Mouse (Mus musculus) limb, embryonic 14.5 days (tissue): ENCODE results near the gene Trak1. TPM values are rescaled to one million over a fixed set of nuclear protein-coding genes. Genes with fewer than 3 reads are reported as not detected.

ENCODE experiments used
- ATAC-seq: fragments of 200-750 bp; cut with Nextera tagmentation; 2 replicates; pipeline ENCODE4 v1.8.0; 2017; ENCODE audit warnings: low read depth, moderate number of reproducible peaks, moderate TSS enrichment; ENCODE audit not compliant: low FRiP score
- DNase-seq: peaks from one replicate; pipeline ENCODE4 v3.0.0-alpha.2; 2015; ENCODE audit warnings: low spot score
- H3K27ac ChIP-seq: fragments of 300-500 bp; sonication (generic); replicated peaks from 2 replicates; pipeline ENCODE4 v1.5.1; 2014; ENCODE audit warnings: low read depth, mild to moderate bottlenecking, low read length, moderate library complexity, mixed read lengths
- H3K27me3 ChIP-seq: fragments of 300-500 bp; sonication (generic); 2 replicates; pipeline ENCODE4 v1.6.1; 2014; ENCODE audit warnings: low read length, mixed read lengths; ENCODE audit not compliant: control insufficient read depth, insufficient read depth
- H3K36me3 ChIP-seq: fragments of 300-500 bp; sonication (generic); 2 replicates; pipeline ENCODE4 v1.6.1; 2014; ENCODE audit warnings: mild to moderate bottlenecking, low read length, moderate library complexity, mixed read lengths; ENCODE audit not compliant: control insufficient read depth, insufficient read depth
- H3K4me1 ChIP-seq: fragments of 300-500 bp; sonication (generic); 2 replicates; pipeline ENCODE4 v1.6.1; 2014; ENCODE audit warnings: antibody characterized with exemption, low read length, mixed read lengths; ENCODE audit not compliant: control insufficient read depth, insufficient read depth
- H3K4me2 ChIP-seq: fragments of 300-500 bp; sonication (generic); replicated peaks from 2 replicates; pipeline ENCODE4 v1.6.1; 2014; ENCODE audit warnings: low read depth, mild to moderate bottlenecking, low read length, moderate library complexity; ENCODE audit not compliant: severe bottlenecking
- H3K4me3 ChIP-seq: fragments of 300-500 bp; sonication (generic); replicated peaks from 2 replicates; pipeline ENCODE4 v1.5.1; 2014; ENCODE audit warnings: low read length
- H3K9ac ChIP-seq: fragments of 300-500 bp; sonication (generic); 2 replicates; pipeline ENCODE4 v1.6.1; 2014; ENCODE audit warnings: mild to moderate bottlenecking, low read depth, low read length, moderate library complexity; ENCODE audit not compliant: severe bottlenecking
- H3K9me3 ChIP-seq: fragments of 300-500 bp; sonication (generic); 2 replicates; pipeline ENCODE4 v1.6.1; 2016; ENCODE audit warnings: low read length; ENCODE audit not compliant: control insufficient read depth
- POLR2A ChIP-seq: fragments of 200-500 bp; IDR thresholded peaks from 2 replicates; pipeline ENCODE4 v1.8.0; 2012; ENCODE audit warnings: inconsistent platforms, mild to moderate bottlenecking, moderate library complexity, borderline replicate concordance; ENCODE audit not compliant: insufficient read depth, insufficient read length; ENCODE audit errors: extremely low read depth
- WGBS: fragments of 180-500 bp; shearing (Covaris S2); extraction: QIAGEN DNeasy Blood & Tissue Kit; methylation state at CpG from one replicate; pipeline ENCODE4 v1.1.7; 2014; 5-methylcytosine and 5-hydroxymethylcytosine counted together
- polyA plus RNA-seq, 2 experiments: library from polyadenylated mRNA; depleted of rRNA in 1 of 2; stranded (reverse) in 1 of 2; unstranded in 1 of 2; fragments of >200 nt; fragmentation: Nextera tagmentation in 1 of 2; extraction: Ambion mirVana in 1 of 2; gene quantifications; 2 replicates each; pipeline versions ENCODE4 v1.2.1 to v1.2.3; 2012 to 2014

Gene Trak1
- 31.2 and 37.5 TPM in 2 replicates for polyA plus RNA-seq (2012; rRNA removed)
- polyA plus RNA-seq (2014; fragmentation: Nextera tagmentation; extraction: Ambion mirVana) = 20.0 and 20.8 TPM in 2 replicates

DNA sequence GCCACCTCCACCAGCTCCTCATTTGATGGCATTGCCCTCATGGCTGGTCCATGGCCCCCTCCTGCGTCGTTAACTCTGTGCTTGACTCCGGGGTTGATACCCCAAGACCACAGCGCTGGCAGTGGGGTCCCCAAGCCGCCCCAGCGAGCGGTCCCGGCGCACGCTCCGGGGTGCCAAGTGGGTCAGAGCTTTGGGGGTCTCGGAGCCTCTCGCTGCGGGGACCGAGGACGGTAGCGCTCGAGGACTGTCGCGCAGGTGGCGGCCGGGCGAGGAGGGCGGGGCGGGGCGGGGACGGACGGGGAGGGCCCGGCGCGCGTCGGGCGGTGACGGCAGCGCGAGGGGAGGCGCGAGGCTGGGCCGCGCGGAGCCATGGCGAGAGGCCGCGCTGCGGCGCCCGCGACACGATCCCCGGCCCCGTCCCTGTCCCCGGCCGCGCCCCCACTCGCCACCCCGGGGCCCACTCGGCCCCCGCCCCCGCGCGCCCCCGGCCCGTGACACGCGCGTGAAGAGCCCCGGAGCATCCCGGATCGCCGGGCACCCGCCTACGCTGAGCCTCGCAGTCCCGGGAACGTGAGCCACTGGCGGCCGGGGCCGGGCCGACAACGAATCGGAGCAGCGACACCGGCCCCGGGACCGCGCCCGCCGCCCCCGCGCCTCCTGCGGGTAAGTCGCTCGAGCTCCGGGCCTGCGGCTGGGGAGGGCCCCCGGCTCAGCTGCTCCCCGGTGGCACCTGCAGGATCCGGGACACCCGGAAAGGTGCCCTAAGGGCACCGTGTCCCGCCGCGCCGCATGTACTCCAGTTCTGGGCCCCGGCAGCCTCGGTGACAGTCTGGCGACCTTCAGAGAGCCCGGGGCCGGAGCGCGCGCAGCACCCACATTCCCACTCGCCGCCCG, at the start of gene Trak1:
Gene Trak1 (plus strand): TSS at position 332 of the 894 bp plus-strand sequence.
- Histone ChIP-seq H3K27ac (peak within 1 kb of the TSS; percentile 38; the same call in 1 of the 2 replicates), H3K4me1 (peaks cover 21% of the 10 kb centered on the region), H3K4me2 (peak within 1 kb of the TSS; percentile 87), H3K4me3 (peak within 1 kb of the TSS; percentile 89), H3K27me3 (no peaks in the 10 kb centered on the region), H3K9ac (peak within 1 kb of the TSS; percentile 88), H3K9me3 (no peaks in the 10 kb centered on the region), H3K36me3 (0 out of 2 replicates have a peak, but pooled peaks cover 4% of the 10 kb centered on the region)
- no peak for TF ChIP-seq POLR2A
- WGBS = 4% methylated on average over 65 of the region's 116 CpGs
- peak; percentile 81 for ATAC-seq
- peak; percentile 55 for DNase-seq

DNA sequence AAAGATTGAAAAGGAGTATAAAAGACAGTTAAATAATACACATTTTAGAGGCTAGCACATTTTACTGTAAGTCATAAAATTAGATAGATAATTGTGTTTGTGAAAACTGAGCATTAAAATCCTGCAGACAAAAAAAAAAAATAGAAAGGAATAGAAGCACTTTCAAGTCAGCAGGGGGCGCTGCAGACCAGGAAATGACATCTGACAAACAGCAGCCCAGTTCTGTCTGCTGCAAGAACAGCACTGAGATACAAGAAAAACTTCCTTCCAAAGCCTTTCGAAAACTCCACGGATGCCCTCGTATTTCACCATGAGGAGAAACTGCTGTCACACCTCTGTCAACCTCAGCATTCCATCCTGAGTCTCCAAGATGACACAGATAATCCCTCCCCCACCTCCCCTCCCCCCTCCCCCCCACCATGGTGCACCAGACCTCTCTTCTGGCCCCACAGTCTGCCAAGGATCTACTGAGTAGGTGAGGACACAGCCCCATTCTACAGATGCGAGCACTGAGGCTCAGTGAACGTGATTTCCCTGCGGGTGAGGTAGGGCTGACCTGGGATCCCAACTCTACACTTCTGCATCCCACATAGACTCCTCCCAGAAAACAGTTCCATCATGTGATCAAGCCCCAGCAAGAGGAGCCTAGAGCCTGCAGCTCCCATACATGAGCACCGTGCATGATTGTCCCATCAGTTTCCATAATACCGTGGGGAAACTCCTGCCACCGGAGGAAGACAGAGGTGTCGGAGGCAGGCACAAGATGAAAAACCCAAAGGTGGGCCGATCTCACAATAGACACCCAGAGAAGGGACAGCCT, 49.1 kb upstream of the Trak1 start:
- Histone ChIP-seq H3K4me2 (no peak overlapping the region), H3K9ac (no peak overlapping the region), H3K4me3 (no peak overlapping the region), H3K36me3 (0 out of 2 replicates have a peak, but pooled peaks cover 2% of the 10 kb centered on the region), H3K27ac (no peak overlapping the region), H3K9me3 (no peaks in the 10 kb centered on the region), H3K4me1 (no peaks in the 10 kb centered on the region), H3K27me3 (no peaks in the 10 kb centered on the region)
- peak; percentile 42; the same call in 1 of the 2 replicates for ATAC-seq
- no peak for TF ChIP-seq POLR2A
- peak; percentile 77 for DNase-seq
- 64% methylated on average over 12 of the region's 12 CpGs for WGBS

DNA sequence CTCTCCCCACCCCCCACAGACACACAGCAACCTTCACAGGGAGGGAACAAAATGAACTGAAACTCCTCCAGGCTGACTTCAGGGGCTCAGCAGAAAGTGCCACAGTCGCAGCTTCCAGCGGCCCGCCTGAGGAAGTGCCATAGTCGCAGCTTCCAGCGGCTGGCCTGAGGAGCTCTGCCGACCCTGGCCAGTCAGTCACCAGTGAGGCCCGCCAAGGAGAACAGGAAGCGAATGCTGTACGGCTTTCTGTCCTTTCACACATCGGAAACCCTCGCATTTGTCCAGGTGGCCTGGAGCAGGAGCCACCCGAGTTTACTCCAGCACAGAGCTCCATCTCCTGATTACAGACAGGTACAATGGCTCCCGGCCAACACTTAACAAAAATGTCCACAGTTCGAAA, 47.5 kb upstream of the Trak1 start:
- 0 out of 2 replicates have a peak, but pooled peaks cover 2% of the 10 kb centered on the region for H3K36me3 ChIP-seq
- no peak for DNase-seq
- H3K27ac ChIP-seq = no peak overlapping the region
- H3K27me3 ChIP-seq = no peaks in the 10 kb centered on the region
- no peak overlapping the region for H3K9ac ChIP-seq
- H3K4me3 ChIP-seq = no peak overlapping the region
- no peaks in the 10 kb centered on the region for H3K4me1 ChIP-seq
- no peak for TF ChIP-seq POLR2A
- no peak overlapping the region for H3K4me2 ChIP-seq
- no peaks in the 10 kb centered on the region for H3K9me3 ChIP-seq
- no peak for ATAC-seq
- 47% methylated on average over 14 of the region's 14 CpGs for WGBS

DNA sequence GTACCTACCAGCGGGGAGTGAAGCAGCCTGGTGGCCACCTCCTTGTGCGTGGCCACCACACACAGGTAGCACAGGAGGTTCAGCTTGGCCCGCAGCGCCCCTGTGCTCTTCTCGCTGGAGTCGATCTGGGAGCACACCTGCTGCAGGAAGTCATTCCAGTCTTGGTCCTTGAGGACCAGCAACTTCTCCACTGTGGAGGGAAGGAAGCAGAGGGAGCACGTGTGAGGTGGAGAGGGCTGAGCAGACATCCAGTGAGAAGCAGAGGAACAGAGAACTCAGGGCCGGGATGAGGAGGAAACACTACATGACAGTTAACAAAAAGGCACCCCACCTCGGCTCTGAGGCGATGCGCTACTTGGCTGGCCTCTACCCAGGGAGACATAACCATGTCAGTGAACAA, 46.4 kb upstream of the Trak1 start:
- no peaks in the 10 kb centered on the region for H3K27me3 ChIP-seq
- no peak overlapping the region for H3K4me2 ChIP-seq
- no peak overlapping the region for H3K4me3 ChIP-seq
- H3K9ac ChIP-seq = no peak overlapping the region
- H3K9me3 ChIP-seq = no peaks in the 10 kb centered on the region
- no peaks in the 10 kb centered on the region for H3K4me1 ChIP-seq
- no peak overlapping the region for H3K27ac ChIP-seq
- no peak for TF ChIP-seq POLR2A
- 92% methylated on average over 11 of the region's 11 CpGs for WGBS
- DNase-seq (no peak), ATAC-seq (no peak)
- H3K36me3 ChIP-seq = 0 out of 2 replicates have a peak, but pooled peaks cover 2% of the 10 kb centered on the region

DNA sequence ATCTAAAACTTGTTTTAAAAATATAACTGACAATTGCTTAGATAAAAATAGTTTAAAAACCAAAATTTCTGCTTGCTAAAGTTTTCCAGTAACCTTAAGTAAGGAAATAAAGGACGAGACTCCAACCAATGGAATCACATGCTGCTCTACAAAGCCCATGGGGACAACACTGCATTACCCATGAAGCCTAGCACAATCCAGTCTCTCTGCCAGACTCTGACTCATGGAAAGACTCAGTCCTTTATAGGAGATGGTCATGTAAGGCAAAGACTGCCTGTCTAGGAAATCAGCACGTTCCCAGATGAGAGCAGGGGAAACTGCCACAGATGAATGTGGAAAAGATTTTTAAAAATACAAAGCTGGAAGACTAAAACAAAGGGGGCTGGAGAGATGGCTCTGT, 43.3 kb upstream of the Trak1 start:
- no peak overlapping the region for H3K4me2 ChIP-seq
- DNase-seq (peak; percentile 83), ATAC-seq (no peak)
- no peaks in the 10 kb centered on the region for H3K27me3 ChIP-seq
- H3K4me1 ChIP-seq = no peaks in the 10 kb centered on the region
- H3K4me3 ChIP-seq = no peak overlapping the region
- WGBS = 70% methylated on average over 2 of the region's 2 CpGs
- no peak for TF ChIP-seq POLR2A
- H3K27ac ChIP-seq = no peak overlapping the region
- no peak overlapping the region for H3K9ac ChIP-seq
- no peaks in the 10 kb centered on the region for H3K9me3 ChIP-seq
- H3K36me3 ChIP-seq = 0 out of 2 replicates have a peak, but pooled peaks cover 2% of the 10 kb centered on the region
